Mouse (Mus musculus): Measurements from ENCODE around the gene Cxcr1. TPM values are rescaled to one million over a fixed set of nuclear protein-coding genes. Genes with fewer than 3 reads are reported as not detected.
"Not testable (repeated sequence)": the region's sequence is repeated elsewhere in the genome, so short reads cannot be mapped to it uniquely, and the experiment has no call there.

The Cxcr1 gene
- polyA plus RNA-seq, 1 experiment from 2014 or later, result not detected

- Histone ChIP-seq H3K4me1 (ENCODE audit: control insufficient read depth, insufficient read depth, low read length) (no peaks in the 10 kb centered on the region), H3K9ac (replicated peaks; ENCODE audit: low read depth, low read length) (no peak overlapping the region), H3K27ac (ENCODE audit: low read depth, low read length) (no peak overlapping the region), H3K36me3 (ENCODE audit: control insufficient read depth, insufficient read depth, low read length) (no peaks in the 10 kb centered on the region), H3K4me2 (ENCODE audit: low read depth, low read length) (no peak overlapping the region), H3K4me3 (ENCODE audit: low read depth, low read length) (no peak overlapping the region), H3K27me3 (ENCODE audit: control insufficient read depth, insufficient read depth, low read length) (no peaks in the 10 kb centered on the region), H3K9me3 (ENCODE audit: control insufficient read depth, low read length) (no peaks in the 10 kb centered on the region)
- no peak for ATAC-seq (ENCODE audit: low read depth)
- WGBS, result 83% methylated on average over 2 of the region's 2 CpGs
These were observed 13.0 kb downstream of the Cxcr1 start for GRCm38 (mm10) chr1:74181462-74181861.

GRCm38 (mm10) chr1:74179624-74180408, 14.6 kb downstream of the Cxcr1 start:
- WGBS, result 61% methylated on average over 9 of the region's 9 CpGs
- no peak for ATAC-seq (ENCODE audit: low read depth)

GRCm38 (mm10) chr1:74178618-74179017, 15.8 kb downstream of the Cxcr1 start:
- H3K36me3 ChIP-seq (ENCODE audit: control insufficient read depth, insufficient read depth, low read length), result no peaks in the 10 kb centered on the region
- WGBS, result 88% methylated on average over 3 of the region's 3 CpGs
- H3K9ac ChIP-seq (replicated peaks; ENCODE audit: low read depth, low read length), result no peak overlapping the region
- no peaks in the 10 kb centered on the region for H3K4me1 ChIP-seq (ENCODE audit: control insufficient read depth, insufficient read depth, low read length)
- no peaks in the 10 kb centered on the region for H3K27me3 ChIP-seq (ENCODE audit: control insufficient read depth, insufficient read depth, low read length)
- no peaks in the 10 kb centered on the region for H3K9me3 ChIP-seq (ENCODE audit: control insufficient read depth, low read length)
- no peak overlapping the region for H3K4me3 ChIP-seq (ENCODE audit: low read depth, low read length)
- ATAC-seq (ENCODE audit: low read depth), result no peak
- H3K4me2 ChIP-seq (ENCODE audit: low read depth, low read length), result no peak overlapping the region
- no peak overlapping the region for H3K27ac ChIP-seq (ENCODE audit: low read depth, low read length)

More at GRCm38 (mm10) chr1:74179624-74180408, 14.6 kb downstream of the Cxcr1 start:
- H3K27me3 ChIP-seq (ENCODE audit: control insufficient read depth, insufficient read depth, low read length), result no peaks in the 10 kb centered on the region
- no peak overlapping the region for H3K27ac ChIP-seq (ENCODE audit: low read depth, low read length)
- H3K9ac ChIP-seq (replicated peaks; ENCODE audit: low read depth, low read length), result no peak overlapping the region
- H3K4me1 ChIP-seq (ENCODE audit: control insufficient read depth, insufficient read depth, low read length), result no peaks in the 10 kb centered on the region
- H3K36me3 ChIP-seq (ENCODE audit: control insufficient read depth, insufficient read depth, low read length), result no peaks in the 10 kb centered on the region
- H3K4me2 ChIP-seq (ENCODE audit: low read depth, low read length), result no peak overlapping the region
- H3K9me3 ChIP-seq (ENCODE audit: control insufficient read depth, low read length), result no peaks in the 10 kb centered on the region
- no peak overlapping the region for H3K4me3 ChIP-seq (ENCODE audit: low read depth, low read length)

GRCm38 (mm10) chr1:74175731-74176130, 18.7 kb downstream of the Cxcr1 start:
- no peaks in the 10 kb centered on the region for H3K36me3 ChIP-seq (ENCODE audit: control insufficient read depth, insufficient read depth, low read length)
- WGBS, result 81% methylated on average over 4 of the region's 4 CpGs
- H3K4me3 ChIP-seq (ENCODE audit: low read depth, low read length), result no peak overlapping the region
- H3K27me3 ChIP-seq (ENCODE audit: control insufficient read depth, insufficient read depth, low read length), result no peaks in the 10 kb centered on the region
- no peak for ATAC-seq (ENCODE audit: low read depth)
- no peak overlapping the region for H3K27ac ChIP-seq (ENCODE audit: low read depth, low read length)
- H3K4me1 ChIP-seq (ENCODE audit: control insufficient read depth, insufficient read depth, low read length), result no peaks in the 10 kb centered on the region
- no peaks in the 10 kb centered on the region for H3K9me3 ChIP-seq (ENCODE audit: control insufficient read depth, low read length)
- H3K4me2 ChIP-seq (ENCODE audit: low read depth, low read length), result no peak overlapping the region
- no peak overlapping the region for H3K9ac ChIP-seq (replicated peaks; ENCODE audit: low read depth, low read length)

GRCm38 (mm10) chr1:74172722-74173121, 21.7 kb downstream of the Cxcr1 start:
- Histone ChIP-seq H3K4me2 (ENCODE audit: low read depth, low read length) (no peak overlapping the region), H3K9ac (replicated peaks; ENCODE audit: low read depth, low read length) (no peak overlapping the region), H3K4me3 (ENCODE audit: low read depth, low read length) (no peak overlapping the region), H3K9me3 (ENCODE audit: control insufficient read depth, low read length) (no peaks in the 10 kb centered on the region), H3K27ac (ENCODE audit: low read depth, low read length) (no peak overlapping the region), H3K4me1 (ENCODE audit: control insufficient read depth, insufficient read depth, low read length) (no peaks in the 10 kb centered on the region), H3K27me3 (ENCODE audit: control insufficient read depth, insufficient read depth, low read length) (no peaks in the 10 kb centered on the region), H3K36me3 (ENCODE audit: control insufficient read depth, insufficient read depth, low read length) (no peaks in the 10 kb centered on the region)
- ATAC-seq (ENCODE audit: low read depth), result no peak
- 87% methylated on average over 3 of the region's 3 CpGs for WGBS

GRCm38 (mm10) chr1:74169721-74170120, 24.7 kb downstream of the Cxcr1 start:
- ATAC-seq (ENCODE audit: low read depth), result no peak
- no peak overlapping the region for H3K9ac ChIP-seq (replicated peaks; ENCODE audit: low read depth, low read length)
- H3K9me3 ChIP-seq (ENCODE audit: control insufficient read depth, low read length), result no peaks in the 10 kb centered on the region
- H3K36me3 ChIP-seq (ENCODE audit: control insufficient read depth, insufficient read depth, low read length), result no peaks in the 10 kb centered on the region
- H3K27me3 ChIP-seq (ENCODE audit: control insufficient read depth, insufficient read depth, low read length), result no peaks in the 10 kb centered on the region
- H3K27ac ChIP-seq (ENCODE audit: low read depth, low read length), result no peak overlapping the region
- no peak overlapping the region for H3K4me3 ChIP-seq (ENCODE audit: low read depth, low read length)
- no peaks in the 10 kb centered on the region for H3K4me1 ChIP-seq (ENCODE audit: control insufficient read depth, insufficient read depth, low read length)
- 85% methylated on average over 3 of the region's 3 CpGs for WGBS
- no peak overlapping the region for H3K4me2 ChIP-seq (ENCODE audit: low read depth, low read length)

- ATAC-seq (ENCODE audit: low read depth), result no peak
- 85% methylated on average over 5 of the region's 5 CpGs for WGBS
These were observed 27.3 kb downstream of the Cxcr1 start for GRCm38 (mm10) chr1:74167136-74167535.

GRCm38 (mm10) chr1:74160036-74160435, 34.4 kb downstream of the Cxcr1 start:
- H3K27ac ChIP-seq (ENCODE audit: low read depth, low read length), result no peak overlapping the region
- no peaks in the 10 kb centered on the region for H3K4me1 ChIP-seq (ENCODE audit: control insufficient read depth, insufficient read depth, low read length)
- H3K4me2 ChIP-seq (ENCODE audit: low read depth, low read length), result no peak overlapping the region
- no peak overlapping the region for H3K9ac ChIP-seq (replicated peaks; ENCODE audit: low read depth, low read length)
- H3K27me3 ChIP-seq (ENCODE audit: control insufficient read depth, insufficient read depth, low read length), result no peaks in the 10 kb centered on the region
- WGBS, result 79% methylated on average over 2 of the region's 2 CpGs
- no peak for ATAC-seq (ENCODE audit: low read depth)
- no peaks in the 10 kb centered on the region for H3K9me3 ChIP-seq (ENCODE audit: control insufficient read depth, low read length)
- H3K36me3 ChIP-seq (ENCODE audit: control insufficient read depth, insufficient read depth, low read length), result no peaks in the 10 kb centered on the region
- no peak overlapping the region for H3K4me3 ChIP-seq (ENCODE audit: low read depth, low read length)

More at GRCm38 (mm10) chr1:74167136-74167535, 27.3 kb downstream of the Cxcr1 start:
- Histone ChIP-seq H3K9me3 (ENCODE audit: control insufficient read depth, low read length) (no peaks in the 10 kb centered on the region), H3K9ac (replicated peaks; ENCODE audit: low read depth, low read length) (no peak overlapping the region), H3K4me3 (ENCODE audit: low read depth, low read length) (no peak overlapping the region), H3K36me3 (ENCODE audit: control insufficient read depth, insufficient read depth, low read length) (no peaks in the 10 kb centered on the region), H3K27ac (ENCODE audit: low read depth, low read length) (no peak overlapping the region), H3K4me1 (ENCODE audit: control insufficient read depth, insufficient read depth, low read length) (no peaks in the 10 kb centered on the region), H3K27me3 (ENCODE audit: control insufficient read depth, insufficient read depth, low read length) (no peaks in the 10 kb centered on the region), H3K4me2 (ENCODE audit: low read depth, low read length) (no peak overlapping the region)

GRCm38 (mm10) chr1:74159613-74160012, 34.8 kb downstream of the Cxcr1 start:
- H3K27me3 ChIP-seq (ENCODE audit: control insufficient read depth, insufficient read depth, low read length); H3K4me2 ChIP-seq (ENCODE audit: low read depth, low read length); H3K9ac ChIP-seq (replicated peaks; ENCODE audit: low read depth, low read length); ATAC-seq (ENCODE audit: low read depth); H3K36me3 ChIP-seq (ENCODE audit: control insufficient read depth, insufficient read depth, low read length); H3K4me3 ChIP-seq (ENCODE audit: low read depth, low read length); H3K4me1 ChIP-seq (ENCODE audit: control insufficient read depth, insufficient read depth, low read length); H3K9me3 ChIP-seq (ENCODE audit: control insufficient read depth, low read length); H3K27ac ChIP-seq (ENCODE audit: low read depth, low read length): not testable (repeated sequence)
- WGBS, result 90% methylated on average over 4 of the region's 5 CpGs

Data from neural tube, embryonic 14.5 days (tissue).